Comparison of ENCODE assay signal across 8 mouse cellular contexts in genomic region chrX:75873253-75873652, GRCm38 (mm10). TPM values are rescaled to one million over a fixed set of nuclear protein-coding genes. Genes with fewer than 3 reads are reported as not detected.
A peak's percentile ranks its signal among the peaks of the same experiment; 100 is the strongest.
DNase-seq lines count a peak whose midpoint lies in the region; ATAC-seq and TF ChIP-seq lines count a peak whose summit lies in the region.

No protein-coding gene starts in this region.

- no peak for TF ChIP-seq CTCF in C2C12 (IDR thresholded peaks at IDR 0.05; ENCODE audit: control insufficient read depth, insufficient read depth, insufficient read length)

- peaks cover 61% of the 10 kb centered on the region for H3K79me3 ChIP-seq in C2C12 (ENCODE audit: low read depth)

- no peak for ATAC-seq in forebrain, embryonic 13.5 days
- ATAC-seq in limb, embryonic 14.5 days (ENCODE audit: low FRiP score, low read depth): no peak
- ATAC-seq in CD4-positive, CD25-positive, alpha-beta regulatory T cell, adult 4 months: no peak

- H3K4me3 ChIP-seq in C2C12 (ENCODE audit: insufficient read depth, poor library complexity, severe bottlenecking): peak overlapping the region; percentile 52
- H3K4me3 ChIP-seq in forebrain, embryonic 13.5 days: peak overlapping the region; percentile 49
- H3K4me3 ChIP-seq in limb, embryonic 14.5 days (replicated peaks; ENCODE audit: low read length): peak overlapping the region; percentile 49

- H3K9me3 ChIP-seq in forebrain, embryonic 13.5 days (replicated peaks): no peaks in the 10 kb centered on the region
- H3K9me3 ChIP-seq in limb, embryonic 14.5 days (ENCODE audit: control insufficient read depth, low read length): no peaks in the 10 kb centered on the region

- H3K27ac ChIP-seq in forebrain, embryonic 13.5 days: no peak overlapping the region
- H3K27ac ChIP-seq in limb, embryonic 14.5 days (replicated peaks; ENCODE audit: low read depth, low read length): no peak overlapping the region

- no peak for TF ChIP-seq POLR2A in limb, embryonic 14.5 days (IDR thresholded peaks at IDR 0.05; ENCODE audit: borderline replicate concordance, extremely low read depth, insufficient read depth, insufficient read length)

- peaks cover 5% of the 10 kb centered on the region; the same call in 1 of the 2 replicates for H3K4me1 ChIP-seq in forebrain, embryonic 13.5 days
- H3K4me1 ChIP-seq in limb, embryonic 14.5 days (ENCODE audit: control insufficient read depth, insufficient read depth, low read length): no peaks in the 10 kb centered on the region

- no peaks in the 10 kb centered on the region for H3K27me3 ChIP-seq in C2C12 (ENCODE audit: control insufficient read depth, insufficient read depth, insufficient read length)
- H3K27me3 ChIP-seq in forebrain, embryonic 13.5 days: no peaks in the 10 kb centered on the region
- no peaks in the 10 kb centered on the region for H3K27me3 ChIP-seq in limb, embryonic 14.5 days (ENCODE audit: control insufficient read depth, insufficient read depth, low read length)

- H3K9ac ChIP-seq in forebrain, embryonic 13.5 days: no peak overlapping the region
- H3K9ac ChIP-seq in limb, embryonic 14.5 days (ENCODE audit: low read depth, low read length, severe bottlenecking): peak overlapping the region; percentile 55; the same call in 1 of the 2 replicates

- peak overlapping the region; percentile 70 for H3ac ChIP-seq in C2C12 (ENCODE audit: control insufficient read depth, insufficient read length, low read depth)

- peaks cover 7% of the 10 kb centered on the region for H3K36me3 ChIP-seq in C2C12 (ENCODE audit: control insufficient read depth, insufficient read depth)
- H3K36me3 ChIP-seq in forebrain, embryonic 13.5 days (ENCODE audit: poor library complexity, severe bottlenecking): no peaks in the 10 kb centered on the region
- no peaks in the 10 kb centered on the region for H3K36me3 ChIP-seq in limb, embryonic 14.5 days (ENCODE audit: control insufficient read depth, insufficient read depth, low read length)

- WGBS in forebrain, embryonic 13.5 days: 33% methylated on average over 4 of the region's 4 CpGs
- WGBS in limb, embryonic 14.5 days: 33% methylated on average over 4 of the region's 4 CpGs

- H3K79me2 ChIP-seq in C2C12 (ENCODE audit: control insufficient read depth, insufficient read depth): peaks cover 66% of the 10 kb centered on the region

- H3K4me2 ChIP-seq in forebrain, embryonic 13.5 days: peak overlapping the region; percentile 61
- peak overlapping the region; percentile 52 for H3K4me2 ChIP-seq in limb, embryonic 14.5 days (replicated peaks; ENCODE audit: low read depth, low read length, severe bottlenecking)

- peak; percentile 12 for DNase-seq in cerebellum, adult 9-11 months
- no peak for DNase-seq in cerebellum, adult 11 months
- DNase-seq in limb, embryonic 14.5 days (ENCODE audit: low spot score): no peak
- no peak for DNase-seq in gastrocnemius, postnatal 4 days (ENCODE audit: low spot score in 2 of 2)
- no peak for DNase-seq in adrenal gland, adult 2 months

TF ChIP-seq in C2C12, 6 proteins besides CTCF, POLR2A, EP300 and RAD21:
- TF ChIP-seq FOSL1 (IDR thresholded peaks at IDR 0.05; ENCODE audit: insufficient read depth, low read length, poor library complexity, severe bottlenecking): no peak
- TF ChIP-seq USF1 (IDR thresholded peaks at IDR 0.05; ENCODE audit: low read depth): peak; percentile 67
- TF ChIP-seq MYOG (IDR thresholded peaks at IDR 0.05; ENCODE audit: control insufficient read depth, extremely low read depth, insufficient read length): no peak
- no peak for TF ChIP-seq MYOD1 (IDR thresholded peaks at IDR 0.05; ENCODE audit: control insufficient read depth, insufficient read length, low read depth)
- TF ChIP-seq MAX (IDR thresholded peaks at IDR 0.05): no peak
- TF ChIP-seq CEBPB (IDR thresholded peaks at IDR 0.05; ENCODE audit: low read depth): no peak
TF ChIP-seq in C2C12: peak in this region for 1.

RNA-seq across cellular contexts. Expression of gene Pls3, which starts 1.7 kb away (rescaled TPM):
- 90.0 TPM for polyA plus RNA-seq in C2C12 (2012; fragmentation: generic; extraction: Trizol)
- polyA plus RNA-seq in forebrain, embryonic 13.5 days (2015; fragmentation: Nextera tagmentation; extraction: Ambion mirVana): 37.6 and 41.4 TPM in 2 replicates
- 39.8 and 49.8 TPM in 2 replicates for polyA plus RNA-seq in limb, embryonic 14.5 days (2012; rRNA removed)
- polyA plus RNA-seq in limb, embryonic 14.5 days (2014; fragmentation: Nextera tagmentation; extraction: Ambion mirVana): 107 and 110 TPM in 2 replicates
- polyA plus RNA-seq in CD4-positive, CD25-positive, alpha-beta regulatory T cell, adult 4 months (2017; shearing (Covaris generic)): 1 to 10 TPM in 1 of 2 experiments, under 1 TPM in 1; 0.63 to 1.6 TPM
- 10 to 100 TPM; 65.5 to 77.5 TPM for total RNA-seq in gastrocnemius, postnatal 4 days (2021)
- total RNA-seq in adrenal gland, adult 2 months (2021): 10 to 100 TPM; 63.4 to 69.1 TPM
- 3.0 and 3.4 TPM in 2 replicates for polyA plus RNA-seq in adrenal gland, adult 2 months (2012; rRNA removed)
